Mouse (Mus musculus) liver, adult (tissue): ENCODE results near the gene Rbm20.

Source experiments
- GATA4 ChIP-seq: IDR thresholded peaks from 2 replicates; pipeline ENCODE4 v1.6.1; 2014; ENCODE audit warnings: mild to moderate bottlenecking, low read length; ENCODE audit not compliant: insufficient replicate concordance

Gene Rbm20

DNA sequence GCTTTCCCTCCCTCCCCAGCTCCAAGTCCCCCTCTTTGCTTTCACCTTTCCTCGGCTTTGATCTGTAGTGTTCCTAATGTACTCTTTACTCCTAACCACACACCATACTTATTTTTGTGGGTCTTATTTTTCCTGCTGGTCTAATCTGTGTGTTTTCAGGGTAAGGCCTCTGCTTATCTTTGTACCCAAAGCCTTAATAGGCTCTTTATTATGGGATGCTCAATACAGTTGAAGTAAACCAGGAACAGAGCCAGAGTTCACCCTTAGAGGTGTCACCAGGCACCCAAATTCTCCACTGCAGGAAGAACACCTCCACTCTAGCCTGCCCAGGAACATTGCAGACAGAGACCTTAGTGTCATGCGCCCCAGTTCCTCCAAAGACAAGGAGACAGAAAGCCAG, 214.5 kb downstream of the Rbm20 start:
- no peak for TF ChIP-seq GATA4

DNA sequence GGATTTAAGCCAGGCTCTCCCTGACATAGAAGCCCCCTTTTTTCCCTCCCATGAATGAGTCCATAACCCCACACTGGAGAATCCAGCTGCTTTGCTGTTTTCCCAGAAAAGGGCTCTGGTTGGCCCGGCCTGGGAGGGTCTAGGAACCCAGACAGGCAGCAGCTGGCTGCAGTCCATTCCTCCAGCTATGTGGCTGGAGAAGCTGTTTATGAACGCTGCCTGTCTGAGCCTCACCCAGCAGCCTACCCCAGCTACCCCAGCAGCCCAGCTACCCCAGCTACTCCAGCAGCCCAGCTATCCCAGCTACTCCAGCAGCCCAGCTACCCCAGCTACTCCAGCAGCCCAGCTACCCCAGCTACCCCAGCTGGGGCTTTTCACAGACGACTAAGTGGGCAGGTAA, 215.0 kb downstream of the Rbm20 start, which contains the start of gene Pdcd4:
TSS of gene Pdcd4 (plus strand) at position 171 of the 400 bp plus-strand sequence.
- no peak for TF ChIP-seq GATA4

DNA sequence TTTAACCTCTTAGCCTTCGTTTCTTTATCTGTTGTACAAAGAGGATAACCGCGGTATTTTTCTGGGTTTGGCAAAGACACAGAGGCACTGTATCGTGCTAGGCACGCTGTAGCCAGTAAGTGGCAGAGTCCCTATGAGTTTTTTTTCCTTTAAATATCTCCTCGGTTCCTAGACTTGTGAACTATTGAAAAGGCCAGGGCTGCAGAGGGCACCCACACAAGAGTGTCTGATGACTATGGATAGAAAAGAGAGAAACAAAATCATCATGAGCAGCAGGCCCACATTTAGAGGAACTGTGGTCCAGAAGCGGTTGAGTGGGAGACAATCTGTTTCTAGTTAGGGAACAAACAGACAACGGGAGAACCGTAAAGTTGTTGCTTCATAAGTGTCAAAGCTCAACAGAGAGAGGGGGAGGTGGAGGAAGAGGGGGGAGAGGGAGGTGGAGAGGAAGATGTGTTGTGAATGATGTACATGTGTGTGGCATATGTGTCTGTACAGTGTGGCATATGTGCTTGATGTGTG, 215.8 kb downstream of the Rbm20 start:
- no peak for TF ChIP-seq GATA4

DNA sequence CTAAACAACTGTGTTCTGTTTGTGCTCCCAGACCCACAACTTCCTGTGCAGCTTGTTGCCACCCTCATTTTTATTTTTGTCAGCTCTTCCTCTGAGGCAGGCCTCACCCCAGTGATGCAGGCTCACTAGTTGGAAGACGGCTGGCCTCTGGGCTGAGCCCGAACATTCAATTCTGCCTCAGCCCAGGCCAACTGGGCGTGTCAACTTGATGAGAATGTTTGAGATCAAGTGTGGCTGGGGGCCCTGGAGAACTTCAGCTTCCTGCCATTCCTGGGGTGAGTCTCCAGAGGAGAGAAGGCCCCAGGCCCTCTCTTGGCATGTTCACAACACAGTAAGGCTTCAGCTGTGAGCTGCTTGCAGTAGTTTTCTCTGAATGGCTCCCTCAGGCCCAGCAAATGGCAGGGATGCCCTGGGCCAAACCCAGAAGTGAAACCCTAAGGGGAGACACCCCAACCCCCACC, 216.6 kb downstream of the Rbm20 start:
- no peak for TF ChIP-seq GATA4

DNA sequence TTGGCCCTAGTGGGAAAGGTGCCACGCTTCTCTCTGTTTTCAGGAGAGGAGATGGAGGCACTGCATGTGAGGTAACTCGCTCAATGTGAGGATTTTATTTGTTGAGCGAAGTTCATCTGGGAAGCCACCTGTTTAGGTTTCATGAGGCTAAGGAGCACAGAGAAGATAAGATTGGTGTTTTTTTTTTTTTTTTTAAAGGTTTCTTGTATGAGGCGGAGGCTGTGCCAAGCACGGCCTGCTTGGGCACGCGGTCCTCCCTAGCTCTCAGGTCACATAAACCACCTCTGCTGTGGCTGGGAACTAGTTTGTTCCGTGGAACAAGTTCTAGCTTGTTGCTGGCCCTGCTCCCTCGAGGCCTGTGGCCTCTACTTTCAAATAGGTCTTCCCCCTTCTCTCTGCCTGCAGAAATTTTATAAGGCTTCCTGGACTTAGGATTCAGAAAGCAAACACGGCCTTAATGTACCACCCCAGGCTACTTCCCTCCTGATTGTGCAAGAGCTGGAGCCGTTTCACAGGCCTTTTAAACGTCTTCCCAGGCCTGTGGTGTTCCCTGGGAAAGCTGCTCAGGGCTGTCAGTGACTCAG, 217.5 kb downstream of the Rbm20 start:
- no peak for TF ChIP-seq GATA4

DNA sequence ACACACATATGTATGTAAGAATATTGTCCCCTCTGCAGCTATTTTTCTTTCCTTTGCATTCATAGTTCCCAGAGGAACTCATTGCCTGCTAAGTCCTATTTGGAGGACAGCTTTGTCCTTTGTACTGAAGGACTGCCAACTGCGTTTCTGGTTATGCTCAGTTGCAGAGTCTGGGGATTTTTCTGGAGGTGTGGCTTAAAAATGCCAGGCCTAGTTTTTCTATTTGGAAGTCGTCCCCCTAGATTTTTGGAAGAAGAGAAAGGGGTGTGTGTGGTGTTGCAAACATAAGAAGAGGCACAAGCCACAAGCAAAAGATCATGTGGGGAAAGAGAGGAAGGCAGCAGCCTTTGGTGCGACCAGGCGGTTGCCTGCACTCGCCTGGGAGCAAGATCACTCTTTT, 220.9 kb downstream of the Rbm20 start:
- TF ChIP-seq GATA4: no peak

DNA sequence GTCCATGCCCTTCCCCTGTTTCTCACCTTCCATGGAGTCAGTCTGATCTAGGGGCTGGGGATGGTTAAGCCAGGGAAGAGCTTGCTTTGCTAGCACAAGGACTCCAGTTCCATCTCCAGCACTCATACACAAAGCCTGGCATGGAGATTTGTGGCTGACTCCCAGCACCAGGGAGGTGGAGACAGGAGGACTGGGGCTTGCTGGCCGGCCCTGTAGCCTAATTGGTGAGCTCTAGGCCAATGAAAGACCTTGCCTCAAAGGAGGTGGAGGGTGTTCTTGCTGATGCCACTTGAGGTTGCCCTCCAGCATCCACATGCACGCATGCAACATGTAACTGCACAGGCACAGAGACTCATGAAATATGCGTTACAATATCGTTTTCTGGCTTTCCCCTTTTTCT, 221.4 kb downstream of the Rbm20 start:
- TF ChIP-seq GATA4: no peak

DNA sequence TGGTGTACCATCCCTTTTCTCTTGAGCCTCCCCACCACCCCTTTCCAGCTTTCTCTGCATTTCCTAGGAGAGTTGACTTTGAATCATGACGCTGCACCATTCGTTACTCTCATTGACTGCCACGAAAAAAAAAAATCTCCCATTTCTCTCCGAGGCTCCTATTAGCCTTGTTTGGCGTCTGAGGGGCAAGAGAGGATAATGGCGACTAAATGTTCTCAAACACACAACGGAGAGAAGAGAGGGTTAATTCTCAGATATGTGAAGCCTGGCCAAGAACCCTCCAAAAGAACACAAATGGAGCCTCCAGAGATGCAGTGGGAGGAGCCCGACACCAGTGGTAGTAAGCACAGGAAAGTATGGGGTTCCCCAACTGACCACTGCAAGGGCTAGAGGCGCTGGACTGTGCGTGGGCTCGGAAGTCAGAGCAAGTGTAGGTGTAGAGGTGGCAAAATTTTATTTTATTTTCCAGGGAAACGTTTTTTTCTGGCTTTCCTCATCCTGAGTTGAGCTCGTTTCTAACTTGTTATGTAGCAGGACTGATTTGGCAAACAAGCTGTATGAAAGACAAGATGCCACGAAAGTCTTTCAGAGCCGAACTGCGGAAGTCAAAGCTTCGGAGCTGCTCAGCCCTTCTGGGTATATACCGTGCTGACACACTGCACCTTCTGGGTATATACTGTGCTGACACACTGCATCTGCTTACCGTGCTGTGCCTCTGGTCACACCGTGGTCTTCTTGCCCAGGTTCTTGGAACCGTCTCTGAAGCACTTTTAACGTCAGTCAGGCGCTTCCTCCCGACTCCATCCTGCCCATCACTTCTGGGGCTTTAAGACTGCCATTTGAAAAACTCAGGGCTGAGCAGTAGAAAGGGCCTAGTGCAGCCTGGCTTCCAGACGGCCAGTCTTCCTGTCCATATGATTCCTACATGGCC, 222.1 kb downstream of the Rbm20 start:
- no peak for TF ChIP-seq GATA4

DNA sequence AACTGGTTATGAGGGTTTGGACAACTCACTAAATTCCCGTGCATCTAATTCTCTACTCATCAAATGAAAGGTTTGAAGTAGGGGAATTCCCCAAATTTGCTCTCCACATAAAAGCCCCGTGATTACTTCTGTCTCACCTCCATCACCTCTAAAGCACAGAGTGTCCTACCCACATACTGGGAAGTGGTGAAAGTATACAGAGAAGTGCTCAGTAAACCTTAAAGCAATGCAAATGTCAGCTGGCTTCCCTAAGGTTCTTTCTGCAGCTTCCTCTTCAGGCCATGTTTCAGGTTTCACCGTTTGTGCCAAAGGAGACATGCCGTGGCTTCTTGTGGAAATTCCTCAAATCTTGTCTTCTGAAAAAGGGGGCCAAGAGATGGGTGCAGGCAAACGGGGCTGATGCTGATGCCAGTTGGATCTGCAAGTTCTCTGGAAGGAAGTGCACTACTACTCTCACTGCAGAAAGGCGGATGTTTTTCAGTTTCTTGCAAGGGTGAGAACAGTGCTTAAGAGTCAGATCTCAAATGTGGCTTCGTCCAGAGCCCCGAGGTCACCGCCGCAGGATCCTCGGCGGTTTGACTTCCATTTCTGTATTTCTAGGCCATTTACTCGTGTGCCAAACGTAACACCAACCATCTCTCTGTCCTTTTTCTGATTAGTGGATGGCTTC, 223.0 kb downstream of the Rbm20 start:
- no peak for TF ChIP-seq GATA4

DNA sequence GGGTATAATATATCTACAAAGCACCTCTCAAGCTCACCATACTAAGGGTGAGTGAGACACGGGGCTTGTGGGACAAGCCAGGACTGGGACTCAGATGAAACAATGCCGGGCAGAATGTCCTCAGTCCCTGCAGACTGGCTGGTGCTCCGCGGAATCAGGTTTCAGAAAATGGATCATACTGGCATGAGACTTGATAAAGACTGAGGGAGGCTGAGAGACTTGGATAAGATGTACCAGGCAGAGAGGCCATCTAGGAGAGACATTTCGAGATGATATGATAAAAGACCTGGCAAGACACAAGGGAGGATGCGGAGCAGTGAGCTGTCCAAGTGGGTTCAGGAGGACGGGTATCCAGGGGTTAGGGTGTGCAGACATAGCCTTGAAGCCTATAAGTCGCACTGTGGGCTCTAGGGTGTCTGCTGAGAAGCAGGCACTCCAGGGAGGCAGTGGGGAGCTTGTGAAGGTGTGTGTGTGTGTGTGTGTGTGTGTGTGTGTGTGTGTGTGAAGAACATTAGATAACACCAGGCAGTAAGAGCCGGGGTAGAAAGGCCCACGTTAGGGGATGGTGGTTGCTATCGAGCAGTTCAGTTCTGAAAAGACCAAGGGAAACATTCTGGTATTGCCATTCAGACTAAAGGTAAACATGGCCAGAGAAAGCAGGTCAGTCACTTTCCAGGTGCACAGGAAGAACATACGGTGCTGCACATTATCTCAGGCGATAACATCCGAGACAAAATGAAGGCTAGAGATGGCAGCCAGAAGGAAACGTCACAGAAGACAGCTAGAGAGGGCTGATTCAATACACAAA, 225.0 kb downstream of the Rbm20 start:
- no peak for TF ChIP-seq GATA4

DNA sequence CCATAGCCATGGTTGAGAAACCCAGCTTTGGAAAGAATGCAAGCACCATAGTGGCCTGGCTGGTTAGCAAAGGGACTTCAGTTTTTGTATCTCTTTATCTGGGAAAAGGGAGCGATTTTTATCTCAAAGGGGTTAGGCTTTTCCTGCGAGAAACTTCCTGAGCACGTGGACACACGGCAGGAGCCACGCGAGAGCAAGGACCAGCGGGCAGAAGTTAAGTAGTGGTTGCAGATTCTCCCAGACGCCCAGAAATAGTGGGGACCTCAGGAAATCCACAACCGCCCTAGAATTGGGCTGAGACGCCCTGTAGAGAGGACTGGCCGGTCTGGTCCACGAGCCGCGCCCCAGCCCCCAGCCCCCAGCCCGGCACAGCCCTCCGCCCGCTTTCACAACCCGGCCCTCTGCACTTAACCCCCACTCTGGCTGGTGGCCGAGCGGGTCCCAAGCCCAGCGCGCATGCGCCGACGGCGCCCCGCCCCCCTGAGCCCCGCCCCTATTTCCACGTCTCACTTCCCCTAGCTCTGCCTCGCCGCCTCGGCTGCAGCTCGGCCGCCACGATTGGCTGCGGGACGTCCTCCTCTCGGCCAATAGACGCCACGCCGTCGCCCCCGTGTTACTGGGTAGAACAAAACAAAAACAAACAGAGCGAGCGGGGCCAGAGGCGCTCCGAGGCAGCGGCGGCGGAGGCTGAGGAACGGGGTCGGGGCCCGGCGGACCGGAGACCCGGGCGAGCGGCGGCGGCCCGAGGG, 225.8 kb downstream of the Rbm20 start:
- peak; percentile 68; the same call in 1 of the 2 replicates for TF ChIP-seq GATA4

DNA sequence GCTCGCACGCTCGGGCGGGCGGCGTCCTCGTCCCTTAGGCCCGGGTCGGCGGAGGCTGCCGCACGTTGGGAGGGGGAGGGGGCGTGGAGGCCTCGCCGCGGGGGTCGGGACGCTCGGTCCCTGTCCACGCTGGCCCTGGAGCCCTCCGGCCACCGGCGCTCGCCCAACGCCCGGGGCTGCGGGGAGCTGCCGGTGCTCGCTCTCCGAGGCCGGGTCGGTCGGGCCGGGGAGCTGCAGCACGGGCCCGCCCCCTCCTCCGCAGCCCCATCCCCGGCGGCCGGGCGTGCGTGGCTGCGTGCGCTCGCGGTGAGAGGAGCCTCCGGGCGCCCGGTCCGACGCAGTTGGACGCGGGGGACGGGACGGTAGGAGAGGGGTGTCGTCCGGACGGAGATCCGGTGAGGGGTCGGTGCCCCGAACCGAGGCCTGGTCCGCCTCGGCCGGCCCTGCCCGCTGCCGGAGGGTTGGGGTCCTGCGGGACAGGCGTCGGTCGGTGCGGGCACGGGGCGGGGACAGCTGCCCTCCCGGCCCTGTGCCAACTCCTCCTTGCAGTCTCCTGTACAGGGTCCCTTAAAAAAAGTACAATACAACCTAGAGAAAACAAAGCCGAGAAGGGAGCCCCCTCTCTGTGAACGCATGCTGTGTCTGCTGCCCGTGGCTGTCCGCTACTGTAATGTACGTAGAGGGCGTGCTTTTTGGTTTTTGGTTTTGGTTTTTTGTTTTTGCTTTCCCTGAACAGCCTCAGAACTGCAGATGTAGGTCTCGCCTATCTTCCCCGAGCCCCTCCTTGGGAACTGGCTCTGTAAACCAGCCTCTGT, 226.6 kb downstream of the Rbm20 start:
- TF ChIP-seq GATA4: no peak

DNA sequence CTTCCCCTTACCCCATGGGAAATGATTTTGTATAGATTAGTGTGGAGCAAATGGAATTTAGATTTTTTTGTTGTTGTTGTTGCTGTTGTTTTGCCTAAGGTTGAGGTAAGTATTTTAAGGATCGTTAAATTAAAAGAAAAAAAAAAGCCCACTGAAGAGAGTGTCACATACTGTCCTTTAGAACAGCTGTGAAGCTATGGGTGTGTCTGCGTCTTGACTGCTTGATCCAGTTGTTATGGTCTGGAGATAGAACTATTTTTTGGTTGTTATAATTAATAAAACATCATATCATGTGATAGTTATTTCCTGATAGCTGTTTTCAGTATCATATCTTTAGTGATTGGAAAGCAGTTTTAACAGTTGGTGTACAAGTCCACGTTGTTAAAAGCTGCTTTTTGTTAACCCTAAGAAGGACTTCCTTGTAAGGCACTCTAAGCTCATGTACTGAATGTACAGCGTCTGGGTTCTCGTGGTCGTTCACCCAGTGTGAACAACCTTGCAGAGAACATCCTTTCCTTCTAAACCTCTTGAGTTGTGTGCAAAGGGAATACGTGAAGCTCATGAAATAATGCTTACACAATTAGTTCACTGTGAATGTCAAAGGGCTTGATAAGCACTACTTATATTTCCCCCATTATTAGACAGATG, 227.9 kb downstream of the Rbm20 start:
- TF ChIP-seq GATA4: no peak
